Mouse (Mus musculus): Measurements from ENCODE around the gene Micu2. TPM values are rescaled to one million over a fixed set of nuclear protein-coding genes. Genes with fewer than 3 reads are reported as not detected.
A peak's percentile ranks its signal among the peaks of the same experiment; 100 is the strongest.
"Not testable (repeated sequence)": the region's sequence is repeated elsewhere in the genome, so short reads cannot be mapped to it uniquely, and the experiment has no call there.

Gene Micu2
- polyA plus RNA-seq, 1 experiment from 2014 or later = 82.8 TPM

DNA sequence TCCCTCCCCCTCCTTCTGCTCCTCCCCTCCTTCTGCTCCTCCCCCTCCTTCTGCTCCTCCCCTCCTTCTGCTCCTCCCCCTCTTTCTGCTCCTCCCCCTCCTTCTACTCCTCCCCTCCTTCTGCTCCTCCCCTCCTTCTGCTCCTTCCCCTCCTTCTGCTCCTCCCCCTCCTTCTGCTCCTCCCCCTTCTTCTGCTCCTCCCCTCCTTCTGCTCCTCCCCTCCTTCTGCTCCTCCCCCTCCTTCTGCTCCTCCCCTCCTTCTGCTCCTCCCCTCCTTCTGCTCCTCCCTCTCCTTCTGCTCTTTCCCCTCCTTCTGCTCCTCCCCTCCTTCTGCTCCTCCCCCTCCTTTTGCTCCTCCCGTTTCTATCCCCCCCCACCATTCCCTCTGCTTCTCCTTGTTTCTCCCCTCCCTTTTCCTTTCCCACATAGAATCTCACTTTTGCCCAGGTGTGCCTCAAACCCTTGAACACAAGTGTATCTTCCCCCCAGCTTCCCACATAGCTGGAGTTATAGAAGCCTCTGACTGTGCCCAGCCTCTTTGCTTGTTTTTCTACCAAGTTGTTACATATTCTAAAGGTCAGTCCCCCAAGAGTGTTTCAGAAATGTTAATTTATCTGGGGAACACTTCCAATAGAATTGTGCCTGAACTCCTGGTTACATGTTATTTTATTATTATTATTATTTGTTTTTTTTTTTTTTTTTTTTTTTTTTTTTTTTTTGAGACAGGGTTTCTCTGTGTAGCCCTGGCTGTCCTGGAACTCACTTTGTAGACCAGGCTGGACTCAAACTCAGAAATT lies 86.7 kb downstream of the Micu2 start:
- 59% methylated on average over 1 of the region's 1 CpGs for WGBS
- not testable (repeated sequence) for H3K4me1 ChIP-seq; H3K4me3 ChIP-seq; ATAC-seq (ENCODE audit: extremely low read depth, insufficient number of reproducible peaks, low FRiP score, low TSS enrichment); H3K27me3 ChIP-seq (replicated peaks); H3K27ac ChIP-seq (replicated peaks); H3K9me3 ChIP-seq; H3K4me2 ChIP-seq; H3K9ac ChIP-seq
- peaks cover 30% of the 10 kb centered on the region for H3K36me3 ChIP-seq

DNA sequence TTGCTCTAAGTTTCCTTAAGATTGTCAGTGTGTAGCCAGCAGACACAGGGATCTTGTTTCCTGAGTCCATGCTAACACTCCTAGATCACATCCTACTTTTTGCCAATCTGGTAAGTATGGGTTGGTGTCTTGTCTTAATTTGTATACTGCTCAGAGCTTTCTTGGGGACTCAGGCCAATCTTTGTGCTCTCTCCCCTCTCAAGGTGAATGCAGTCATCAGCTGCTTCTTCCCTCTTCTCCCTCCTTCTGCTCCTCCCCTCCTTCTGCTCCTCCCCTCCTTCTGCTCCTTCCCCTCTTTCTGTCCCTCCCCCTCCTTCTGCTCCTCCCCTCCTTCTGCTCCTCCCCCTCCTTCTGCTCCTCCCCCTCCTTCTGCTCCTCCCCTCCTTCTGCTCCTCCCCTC lies 87.3 kb downstream of the Micu2 start:
- ATAC-seq (ENCODE audit: extremely low read depth, insufficient number of reproducible peaks, low FRiP score, low TSS enrichment); H3K4me1 ChIP-seq; H3K27me3 ChIP-seq (replicated peaks); H3K9me3 ChIP-seq; H3K4me3 ChIP-seq; H3K4me2 ChIP-seq; H3K27ac ChIP-seq (replicated peaks); H3K9ac ChIP-seq: not testable (repeated sequence)
- H3K36me3 ChIP-seq = peaks cover 24% of the 10 kb centered on the region

- Histone ChIP-seq H3K9me3 (no peaks in the 10 kb centered on the region), H3K4me3 (no peak overlapping the region), H3K4me2 (no peak overlapping the region), H3K36me3 (peaks cover 19% of the 10 kb centered on the region), H3K9ac (no peak overlapping the region), H3K27me3 (replicated peaks) (no peaks in the 10 kb centered on the region), H3K27ac (replicated peaks) (no peak overlapping the region), H3K4me1 (no peaks in the 10 kb centered on the region; the same call in 1 of the 2 replicates)
- no peak for ATAC-seq (ENCODE audit: extremely low read depth, insufficient number of reproducible peaks, low FRiP score, low TSS enrichment)
- 85% methylated on average over 4 of the region's 4 CpGs for WGBS
Observed at GRCm38 (mm10) chr14:57911316-57911715, 87.7 kb downstream of the Micu2 start.

DNA sequence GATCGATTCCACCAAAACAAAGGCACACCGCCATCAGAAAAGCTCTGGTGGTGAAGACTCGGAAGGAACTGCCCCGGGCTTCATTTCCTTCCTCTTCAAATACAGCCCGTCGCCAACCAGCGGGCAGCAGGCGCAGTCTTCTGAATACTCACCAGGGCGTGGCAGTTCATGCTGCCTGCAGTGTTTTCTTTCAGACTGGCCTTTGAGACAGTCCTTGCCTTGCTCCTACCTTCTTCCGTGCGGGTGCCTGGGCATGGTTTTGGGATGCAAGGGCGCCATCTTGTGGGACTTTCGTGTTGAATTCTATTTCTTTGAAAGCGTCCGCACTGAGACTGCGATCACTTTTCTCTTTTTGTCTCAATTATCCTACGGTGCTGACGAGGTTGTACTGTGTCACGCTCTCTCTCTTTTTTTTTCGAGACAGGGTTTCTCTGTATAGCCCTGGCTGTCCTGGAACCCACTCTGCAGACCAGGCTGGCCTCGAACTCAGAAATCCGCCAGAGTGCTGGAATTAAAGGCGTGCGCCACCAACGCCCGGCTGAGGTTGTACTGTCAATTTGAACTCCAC lies 88.5 kb downstream of the Micu2 start:
- Histone ChIP-seq H3K36me3 (peaks cover 12% of the 10 kb centered on the region), H3K4me3 (peak overlapping the region; percentile 49), H3K9me3 (no peaks in the 10 kb centered on the region), H3K27me3 (replicated peaks) (no peaks in the 10 kb centered on the region), H3K9ac (peak overlapping the region; percentile 79), H3K27ac (replicated peaks) (peak overlapping the region; percentile 48), H3K4me2 (peak overlapping the region; percentile 73), H3K4me1 (no peaks in the 10 kb centered on the region; the same call in 1 of the 2 replicates)
- 22% methylated on average over 26 of the region's 26 CpGs for WGBS
- peak; percentile 79; the same call in 1 of the 2 replicates for ATAC-seq (ENCODE audit: extremely low read depth, insufficient number of reproducible peaks, low FRiP score, low TSS enrichment)

DNA sequence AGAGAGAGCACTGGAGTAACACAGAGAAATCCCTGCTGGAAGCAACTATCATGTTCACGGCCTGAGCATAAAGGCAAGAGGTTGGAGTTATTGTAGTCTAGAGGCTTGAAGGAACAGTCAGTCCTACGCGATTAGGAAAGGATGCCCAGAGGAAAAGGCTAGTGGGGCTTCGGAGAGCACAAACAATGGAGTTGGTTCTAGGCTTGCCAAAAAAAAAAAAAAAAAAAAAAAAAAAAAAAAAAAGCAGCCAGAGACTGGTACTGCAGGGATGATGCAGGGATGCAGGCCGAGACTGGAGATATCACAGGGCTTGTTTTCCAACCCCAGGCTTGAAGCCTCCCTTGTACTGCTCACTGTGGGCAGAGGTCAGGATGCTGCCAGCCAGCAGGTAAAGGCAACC lies 89.8 kb downstream of the Micu2 start:
- H3K36me3 ChIP-seq = no peaks in the 10 kb centered on the region
- H3K4me1 ChIP-seq = no peaks in the 10 kb centered on the region; the same call in 1 of the 2 replicates
- no peak overlapping the region for H3K4me2 ChIP-seq
- no peaks in the 10 kb centered on the region for H3K9me3 ChIP-seq
- H3K27me3 ChIP-seq (replicated peaks) = no peaks in the 10 kb centered on the region
- no peak overlapping the region for H3K9ac ChIP-seq
- H3K27ac ChIP-seq (replicated peaks) = no peak overlapping the region
- WGBS = 68% methylated on average over 5 of the region's 5 CpGs
- no peak overlapping the region for H3K4me3 ChIP-seq
- ATAC-seq (ENCODE audit: extremely low read depth, insufficient number of reproducible peaks, low FRiP score, low TSS enrichment) = no peak

DNA sequence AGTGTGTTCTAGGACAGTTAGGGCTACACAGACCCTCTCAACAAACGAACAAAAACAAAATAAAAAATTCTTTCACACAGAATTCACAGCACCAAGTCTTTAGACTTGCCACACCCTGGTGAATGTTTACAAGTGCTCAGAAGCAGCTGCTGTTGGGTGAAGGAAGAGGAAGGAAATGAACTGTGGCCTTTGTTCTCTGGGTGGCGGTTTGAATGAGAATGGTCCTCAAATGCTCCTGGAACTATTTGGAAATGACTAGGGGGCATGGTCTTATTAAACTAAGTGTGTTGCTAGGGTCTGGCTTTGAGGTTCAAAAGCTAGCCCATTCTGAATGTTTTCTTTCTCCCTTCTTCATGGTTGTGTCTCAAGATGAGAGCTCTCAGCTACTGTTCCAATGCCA lies 90.6 kb downstream of the Micu2 start:
- H3K27me3 ChIP-seq (replicated peaks) = no peaks in the 10 kb centered on the region
- H3K36me3 ChIP-seq = no peaks in the 10 kb centered on the region
- WGBS = 72% methylated on average over 2 of the region's 2 CpGs
- no peak overlapping the region for H3K9ac ChIP-seq
- no peak for ATAC-seq (ENCODE audit: extremely low read depth, insufficient number of reproducible peaks, low FRiP score, low TSS enrichment)
- H3K27ac ChIP-seq (replicated peaks) = no peak overlapping the region
- no peak overlapping the region for H3K4me3 ChIP-seq
- H3K4me1 ChIP-seq = no peaks in the 10 kb centered on the region; the same call in 1 of the 2 replicates
- no peaks in the 10 kb centered on the region for H3K9me3 ChIP-seq
- H3K4me2 ChIP-seq = no peak overlapping the region

- Histone ChIP-seq H3K4me2 (no peak overlapping the region), H3K9ac (no peak overlapping the region), H3K27ac (replicated peaks) (no peak overlapping the region), H3K4me3 (no peak overlapping the region), H3K36me3 (no peaks in the 10 kb centered on the region), H3K4me1 (no peaks in the 10 kb centered on the region), H3K9me3 (no peaks in the 10 kb centered on the region), H3K27me3 (replicated peaks) (no peaks in the 10 kb centered on the region)
- ATAC-seq (ENCODE audit: extremely low read depth, insufficient number of reproducible peaks, low FRiP score, low TSS enrichment) = no peak
- WGBS = 60% methylated on average over 1 of the region's 1 CpGs
Observed at GRCm38 (mm10) chr14:57901998-57902397, 97.1 kb downstream of the Micu2 start.

DNA sequence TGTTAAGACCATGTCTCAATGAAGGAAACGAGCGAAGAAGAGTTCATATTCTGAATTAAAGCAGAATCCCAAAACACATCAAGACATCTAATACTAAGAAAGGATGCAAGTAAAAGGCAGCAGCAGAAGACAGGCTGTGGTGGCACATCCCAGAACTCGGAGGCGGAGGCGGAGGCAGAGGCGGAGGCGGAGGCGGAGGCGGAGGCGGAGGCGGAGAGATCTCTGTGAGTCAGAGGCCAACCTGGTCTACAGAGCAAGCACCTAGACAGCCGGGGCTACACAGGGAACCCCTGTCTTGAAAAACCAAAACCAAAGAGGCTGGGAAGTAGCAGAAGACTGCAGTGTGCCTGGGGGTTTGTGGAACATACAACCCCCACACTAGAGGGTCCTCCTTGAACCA lies 102.2 kb downstream of the Micu2 start:
- ATAC-seq (ENCODE audit: extremely low read depth, insufficient number of reproducible peaks, low FRiP score, low TSS enrichment) = no peak
- Histone ChIP-seq H3K4me2 (no peak overlapping the region), H3K36me3 (no peaks in the 10 kb centered on the region), H3K9me3 (no peaks in the 10 kb centered on the region), H3K4me1 (peaks cover 6% of the 10 kb centered on the region), H3K4me3 (no peak overlapping the region), H3K27me3 (replicated peaks) (no peaks in the 10 kb centered on the region), H3K9ac (no peak overlapping the region), H3K27ac (replicated peaks) (no peak overlapping the region)
- WGBS = 91% methylated on average over 12 of the region's 12 CpGs

GRCm38 (mm10) chr14:57896088-57896871 lies 102.8 kb downstream of the Micu2 start:
- H3K27ac ChIP-seq (replicated peaks) = peak overlapping the region; percentile 20; the same call in 1 of the 2 replicates
- not testable (repeated sequence) for ATAC-seq (ENCODE audit: extremely low read depth, insufficient number of reproducible peaks, low FRiP score, low TSS enrichment)

DNA sequence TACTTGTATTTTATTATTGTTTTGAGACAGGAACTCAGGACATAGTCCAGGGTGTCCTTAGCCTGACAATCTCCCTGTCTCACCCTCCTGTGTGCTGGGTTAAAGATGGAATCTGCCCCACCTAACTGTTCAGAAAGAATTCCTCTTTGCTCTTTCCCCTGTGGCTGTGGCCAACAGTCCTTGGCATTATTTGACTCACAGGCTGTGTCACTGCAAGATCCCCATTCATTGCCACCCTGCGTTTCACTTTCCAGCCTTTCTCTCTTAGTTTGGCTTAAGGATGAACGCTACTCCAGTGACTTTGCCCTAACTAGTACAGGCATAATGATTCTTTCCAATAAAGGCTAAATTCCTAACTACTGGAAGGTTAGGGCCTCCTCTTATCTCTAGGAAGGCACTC lies 104.7 kb downstream of the Micu2 start:
- WGBS = 77% methylated on average over 2 of the region's 2 CpGs
- Histone ChIP-seq H3K27ac (replicated peaks) (no peak overlapping the region), H3K9me3 (no peaks in the 10 kb centered on the region), H3K9ac (no peak overlapping the region), H3K36me3 (no peaks in the 10 kb centered on the region), H3K4me1 (peaks cover 6% of the 10 kb centered on the region), H3K27me3 (replicated peaks) (no peaks in the 10 kb centered on the region), H3K4me2 (no peak overlapping the region), H3K4me3 (no peak overlapping the region)
- ATAC-seq (ENCODE audit: extremely low read depth, insufficient number of reproducible peaks, low FRiP score, low TSS enrichment) = no peak

More at GRCm38 (mm10) chr14:57896088-57896871, 102.8 kb downstream of the Micu2 start:
- not testable (repeated sequence) for H3K4me3 ChIP-seq; H3K4me2 ChIP-seq; H3K4me1 ChIP-seq; H3K9ac ChIP-seq; H3K36me3 ChIP-seq; H3K27me3 ChIP-seq (replicated peaks); H3K9me3 ChIP-seq
- 44% methylated on average over 8 of the region's 8 CpGs for WGBS

- Histone ChIP-seq H3K27me3 (replicated peaks) (no peaks in the 10 kb centered on the region), H3K9me3 (no peaks in the 10 kb centered on the region), H3K4me3 (no peak overlapping the region), H3K4me1 (peaks cover 16% of the 10 kb centered on the region), H3K4me2 (no peak overlapping the region), H3K27ac (replicated peaks) (no peak overlapping the region), H3K9ac (no peak overlapping the region), H3K36me3 (no peaks in the 10 kb centered on the region)
- no peak for ATAC-seq (ENCODE audit: extremely low read depth, insufficient number of reproducible peaks, low FRiP score, low TSS enrichment)
- 100% methylated on average over 1 of the region's 1 CpGs for WGBS
Observed at GRCm38 (mm10) chr14:57892961-57893360, 106.1 kb downstream of the Micu2 start.

Measured in heart, embryonic 13.5 days (tissue).